Mouse (Mus musculus): ENCODE data around the gene Gns.

The Gns gene

DNA sequence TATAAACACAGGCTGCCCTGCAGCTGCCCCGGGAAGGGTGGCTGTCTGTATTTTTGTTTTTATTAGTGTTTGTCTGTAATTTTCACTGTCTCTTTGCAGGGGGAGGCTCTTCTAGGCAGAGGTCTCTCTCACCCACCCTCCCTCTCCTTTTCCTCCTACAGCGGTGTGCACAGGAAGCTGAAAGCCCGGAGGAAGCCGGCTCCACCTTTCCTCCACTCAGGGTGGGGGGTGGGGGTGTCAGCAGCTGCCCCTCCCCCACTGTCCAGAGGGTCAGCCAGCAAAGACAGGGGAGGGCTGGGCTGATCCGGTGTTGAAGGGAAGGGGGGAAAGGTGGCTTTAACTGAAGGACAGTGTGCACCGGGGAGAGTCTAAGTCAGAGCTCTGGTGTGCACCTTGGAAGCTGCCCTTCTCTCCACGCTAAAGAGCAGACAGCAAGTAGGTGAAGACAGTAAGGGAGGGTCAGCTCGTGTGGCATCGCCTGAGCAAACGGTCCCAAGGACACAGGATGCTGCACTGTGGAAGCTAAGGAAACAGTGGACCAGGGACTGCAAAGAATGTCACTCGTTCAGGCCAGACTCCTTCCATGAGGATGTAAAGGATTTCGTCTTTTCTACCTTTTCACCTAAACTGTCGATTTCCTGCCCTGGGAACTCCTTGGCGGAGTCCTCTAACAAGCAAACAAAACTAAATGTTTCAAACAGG, 65.2 kb downstream of the Gns start:
- no peak for DNase-seq (ENCODE audit: low read depth)

DNA sequence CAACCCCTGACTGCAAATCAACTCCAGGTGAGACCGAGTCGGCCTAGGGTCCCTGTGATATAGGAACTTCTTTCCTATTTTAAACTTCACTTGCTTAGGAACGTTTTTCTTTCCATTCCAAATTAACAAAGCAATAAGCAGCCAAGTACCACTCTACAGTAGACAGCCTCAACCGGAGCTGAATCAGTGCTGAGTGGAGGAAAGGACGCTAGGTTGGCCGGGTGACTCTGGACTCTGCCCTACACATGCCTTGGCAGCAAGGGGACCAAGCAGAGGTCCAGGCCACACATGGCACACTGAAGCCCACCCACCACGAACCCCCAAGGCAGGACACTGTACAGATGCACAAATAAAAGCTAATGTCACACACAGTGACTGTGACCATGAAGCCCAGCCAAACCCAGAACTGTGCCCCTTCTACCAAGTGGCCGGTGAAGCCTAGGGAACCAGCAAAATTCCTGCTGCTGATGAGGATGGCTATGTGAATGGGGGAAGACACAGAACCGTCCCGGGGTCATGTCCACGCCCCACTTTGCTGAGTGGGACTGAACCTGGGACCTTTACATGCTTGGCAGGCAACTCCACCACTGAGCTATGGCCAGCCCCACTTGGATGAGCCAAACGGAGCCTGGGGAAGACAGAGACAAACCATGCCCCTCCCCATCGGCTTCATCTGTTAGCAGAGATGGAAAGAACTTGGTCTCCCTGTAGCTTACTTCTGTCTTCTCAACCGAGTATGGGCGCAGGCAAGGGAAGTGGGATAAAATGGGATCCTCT, 66.1 kb downstream of the Gns start:
- DNase-seq (ENCODE audit: low read depth), result no peak

DNA sequence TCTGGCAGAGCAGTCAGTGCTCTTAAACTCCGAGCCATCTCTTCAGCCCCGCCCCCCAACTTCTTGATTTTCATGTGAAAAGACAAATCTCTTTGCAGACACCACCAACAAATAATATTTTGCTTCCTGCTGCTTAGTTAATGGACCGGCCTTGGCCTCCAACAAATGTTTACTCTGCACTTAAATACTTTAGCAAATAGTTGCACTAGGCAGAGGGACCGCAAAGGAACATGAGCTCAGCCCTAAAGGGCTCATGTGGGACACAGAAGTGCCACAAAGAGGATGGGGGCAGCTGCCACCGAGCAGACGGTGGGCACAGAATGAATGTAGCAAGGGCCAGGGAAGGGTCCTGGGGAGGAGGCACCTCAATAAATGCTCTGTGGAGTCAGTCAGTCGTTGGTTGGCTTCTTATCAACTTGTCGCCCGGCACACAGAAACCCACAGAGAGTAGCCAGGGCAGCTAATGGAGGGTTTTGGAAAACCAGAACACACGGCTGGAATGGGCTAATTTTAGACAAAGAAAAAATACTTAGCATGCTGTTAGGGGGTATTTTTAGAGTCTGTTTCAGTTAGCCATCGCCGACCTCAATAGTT, 67.2 kb downstream of the Gns start:
- no peak for DNase-seq (ENCODE audit: low read depth)

DNA sequence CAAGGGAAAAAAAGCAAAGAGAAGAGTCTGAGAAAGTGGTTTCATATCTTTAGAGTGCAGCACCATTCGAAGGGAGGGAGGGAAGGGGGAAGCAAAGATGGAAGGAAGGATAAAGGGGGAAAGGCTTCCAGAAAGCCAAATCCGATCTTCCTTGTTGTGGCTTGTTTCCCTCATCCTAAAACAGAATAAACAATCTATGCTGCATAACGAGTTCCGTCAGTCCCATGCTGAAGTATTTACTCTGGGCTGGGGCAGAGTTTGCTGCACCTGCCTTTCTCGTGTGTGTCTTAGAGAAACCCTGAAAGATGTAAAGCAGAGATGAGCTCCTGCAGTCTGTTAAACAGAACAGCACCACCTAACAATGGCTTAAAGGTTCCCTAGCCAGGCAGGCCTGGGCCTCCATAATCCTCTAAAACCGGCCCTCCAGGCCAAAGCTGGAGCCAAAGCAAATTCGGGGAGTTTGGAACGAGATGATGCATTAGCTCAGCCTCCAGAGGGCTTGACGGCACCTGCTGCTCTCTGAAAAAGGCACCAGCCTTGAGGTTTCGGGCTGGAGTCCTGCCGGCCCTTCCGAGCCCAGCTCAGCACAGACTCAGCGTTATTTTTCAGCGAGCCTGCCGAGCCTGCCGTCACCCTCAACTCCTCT, 67.9 kb downstream of the Gns start:
- DNase-seq (ENCODE audit: low read depth), result peak; percentile 10

DNA sequence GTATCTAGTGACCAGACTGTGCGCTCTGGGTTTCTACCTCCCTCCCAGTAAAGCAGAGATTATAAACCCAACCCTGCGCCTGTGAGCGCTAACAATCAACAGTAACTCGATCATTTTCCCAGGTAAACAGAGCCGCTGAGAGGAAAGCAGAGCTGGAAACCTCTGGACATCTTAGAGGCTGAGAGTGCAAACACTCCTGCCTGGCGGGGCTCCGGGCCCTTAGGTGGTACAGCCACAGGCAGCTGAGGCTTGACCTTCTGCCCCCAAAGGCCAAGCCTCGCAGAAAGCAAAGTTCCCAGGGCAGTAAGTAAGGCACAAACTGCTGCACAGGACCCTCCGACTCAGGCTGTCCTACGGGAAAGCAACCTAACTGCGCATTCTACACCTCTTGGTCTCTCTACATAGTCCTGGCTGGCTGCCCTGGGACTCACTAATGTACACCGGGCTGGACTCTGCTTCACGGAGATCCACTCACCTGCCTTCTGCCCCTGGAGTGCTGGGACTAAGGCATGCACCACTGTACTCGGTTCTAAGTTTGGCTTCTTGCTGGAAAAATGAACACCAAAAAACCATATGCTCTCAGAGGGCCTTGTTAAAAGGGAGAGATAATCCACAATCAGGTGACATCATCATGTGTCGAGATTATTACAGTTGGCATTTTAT, 69.7 kb downstream of the Gns start:
- DNase-seq (ENCODE audit: low read depth), result no peak

DNA sequence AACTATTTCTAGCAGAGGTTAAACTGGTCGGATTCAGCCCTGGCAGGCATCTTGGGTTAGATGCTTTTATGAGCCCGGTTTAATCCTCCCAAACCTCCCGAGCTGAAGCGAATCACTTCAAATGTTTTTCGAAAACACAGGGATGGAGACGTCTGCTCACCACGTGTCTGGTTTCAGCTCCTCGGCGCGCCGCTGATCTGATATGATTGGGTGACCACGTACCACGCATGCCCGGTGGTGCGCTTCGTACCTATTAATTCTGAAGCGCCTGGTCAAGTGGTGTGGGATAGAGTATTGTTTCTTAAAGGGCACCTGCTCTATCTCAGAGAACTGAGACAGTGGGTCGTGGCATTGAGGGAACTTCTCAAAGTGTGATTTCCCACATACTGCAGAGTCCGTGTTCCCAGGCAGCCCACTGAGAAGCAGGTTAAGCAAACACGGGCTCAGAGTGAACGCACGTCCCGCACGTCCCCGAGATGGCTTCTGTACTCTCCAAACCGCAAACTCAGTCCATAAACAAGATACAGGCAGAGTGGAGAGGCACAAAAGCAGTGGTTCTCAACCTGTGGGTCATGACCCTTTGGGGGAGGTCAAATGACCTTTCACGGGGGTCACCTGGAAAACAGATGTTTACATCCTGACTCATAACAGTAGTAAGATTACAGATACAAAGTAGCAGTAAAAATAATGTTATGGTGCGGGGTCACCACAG, 70.8 kb downstream of the Gns start:
- no peak for DNase-seq (ENCODE audit: low read depth)

DNA sequence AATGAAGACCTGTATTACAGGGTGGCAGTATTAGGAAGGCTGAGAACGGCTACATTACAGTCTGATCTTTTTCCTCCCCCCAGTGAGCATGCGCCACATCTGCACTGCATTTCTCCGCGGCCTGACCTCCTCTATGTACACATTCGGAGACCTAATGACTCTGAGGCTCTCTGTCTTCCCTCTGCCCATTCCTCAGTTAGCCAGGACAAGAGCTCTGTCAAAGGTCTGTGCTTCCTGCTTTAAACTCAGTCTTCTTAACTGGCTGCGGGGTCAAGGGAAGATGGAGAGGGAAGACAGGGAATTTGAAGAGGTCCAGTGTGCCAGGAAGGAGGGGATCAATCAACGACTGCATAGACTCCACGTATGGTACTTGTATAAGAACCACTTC, 71.4 kb downstream of the Gns start:
- no peak for DNase-seq (ENCODE audit: low read depth)

DNA sequence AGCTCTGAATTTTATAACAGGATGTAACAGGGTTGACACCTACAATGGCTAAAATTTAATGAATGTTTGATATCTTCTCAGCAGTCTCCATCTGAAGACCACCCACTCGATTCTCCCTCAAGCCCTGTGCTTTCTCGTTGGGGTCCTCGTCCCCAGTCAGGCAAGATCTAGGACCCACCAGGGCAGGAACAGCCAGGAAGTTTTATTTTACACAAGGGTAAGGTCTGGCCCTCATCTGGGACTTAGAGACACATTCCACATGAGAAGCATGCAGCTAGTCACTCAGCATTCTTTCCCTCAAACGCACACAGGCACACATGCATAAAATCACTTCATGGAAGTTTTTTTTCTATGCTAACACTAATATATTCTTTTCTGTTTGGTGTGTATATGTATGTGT, 71.8 kb downstream of the Gns start:
- no peak for DNase-seq (ENCODE audit: low read depth)

DNA sequence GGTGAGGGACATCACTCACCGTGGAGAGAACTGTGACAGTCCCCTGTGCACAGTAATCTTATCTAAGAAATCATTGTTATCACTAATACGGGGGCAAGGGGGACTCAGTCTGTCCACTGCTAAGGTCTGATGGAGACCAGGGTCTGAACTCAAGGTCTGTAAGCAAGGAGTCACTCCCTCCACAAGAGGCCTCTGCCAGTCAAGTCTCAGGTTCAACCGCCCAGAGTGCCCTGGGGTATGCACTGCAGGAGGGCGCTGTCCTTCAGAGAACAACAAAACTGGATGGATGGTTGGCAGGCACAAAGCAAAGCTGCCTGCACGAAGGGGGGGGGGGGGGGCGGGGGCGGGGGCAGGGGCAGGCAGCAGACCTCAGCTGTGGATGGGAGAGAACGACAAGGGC, 73.2 kb downstream of the Gns start:
- no peak for DNase-seq (ENCODE audit: low read depth)

DNA sequence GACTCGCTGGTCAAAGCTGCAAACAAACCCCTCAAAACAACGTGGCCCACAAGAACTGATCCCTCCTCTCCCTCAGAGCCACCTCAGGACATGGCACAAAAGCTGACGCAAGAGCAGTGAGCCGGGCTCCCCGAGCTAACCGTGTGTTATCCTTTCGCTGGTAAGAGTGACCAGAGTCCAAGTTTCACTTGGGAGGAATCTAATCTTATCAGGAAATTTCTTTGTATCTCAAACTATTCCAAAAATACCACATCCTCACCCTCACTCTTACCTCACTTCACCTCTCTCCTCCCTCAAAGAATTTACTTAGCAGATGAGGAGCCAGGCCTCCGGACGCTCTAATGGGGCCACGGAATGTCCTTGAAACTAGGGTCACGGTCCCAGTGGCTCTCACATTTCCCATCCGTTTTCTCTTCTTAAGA, 74.4 kb downstream of the Gns start:
- DNase-seq (ENCODE audit: low read depth), result no peak

DNA sequence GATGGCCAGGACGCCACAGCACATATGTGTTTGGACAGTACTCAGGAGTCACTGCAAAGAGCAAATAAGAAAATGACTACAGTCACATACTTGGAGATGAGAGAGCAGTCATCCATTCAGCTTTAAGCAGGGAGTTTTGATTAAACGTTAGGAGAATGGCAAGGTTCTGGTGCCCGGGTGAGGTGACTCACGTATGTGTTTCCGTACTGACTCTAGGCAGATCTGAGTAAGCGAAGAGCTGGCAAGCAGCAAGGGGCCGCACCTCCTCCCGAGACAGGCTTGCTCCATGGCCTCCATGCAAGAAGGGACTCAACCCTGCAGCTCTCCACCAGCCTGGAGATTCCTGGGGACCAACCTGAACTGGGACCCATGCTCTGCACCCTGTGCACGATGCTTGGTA, 78.9 kb downstream of the Gns start:
- no peak for DNase-seq (ENCODE audit: low read depth)

DNA sequence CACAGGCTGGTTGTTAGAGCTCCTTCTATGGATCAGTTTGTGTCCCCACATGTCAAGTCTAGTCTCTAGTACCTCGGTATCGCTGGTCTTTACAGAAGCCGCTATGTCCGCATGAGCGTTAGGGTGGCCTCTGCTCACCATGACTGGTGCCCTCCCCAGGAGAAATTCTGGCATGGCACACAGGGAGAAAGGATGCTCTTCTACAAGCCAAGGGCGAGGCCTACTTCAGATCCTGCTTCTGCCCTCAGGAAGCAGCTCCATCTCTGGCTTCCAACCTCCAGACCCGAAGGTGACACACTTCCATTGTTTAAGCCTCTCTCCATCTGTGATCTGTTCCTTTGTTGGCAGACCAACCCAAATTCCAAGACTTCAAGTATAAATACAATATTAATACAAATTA, 79.3 kb downstream of the Gns start:
- DNase-seq (ENCODE audit: low read depth), result no peak

DNA sequence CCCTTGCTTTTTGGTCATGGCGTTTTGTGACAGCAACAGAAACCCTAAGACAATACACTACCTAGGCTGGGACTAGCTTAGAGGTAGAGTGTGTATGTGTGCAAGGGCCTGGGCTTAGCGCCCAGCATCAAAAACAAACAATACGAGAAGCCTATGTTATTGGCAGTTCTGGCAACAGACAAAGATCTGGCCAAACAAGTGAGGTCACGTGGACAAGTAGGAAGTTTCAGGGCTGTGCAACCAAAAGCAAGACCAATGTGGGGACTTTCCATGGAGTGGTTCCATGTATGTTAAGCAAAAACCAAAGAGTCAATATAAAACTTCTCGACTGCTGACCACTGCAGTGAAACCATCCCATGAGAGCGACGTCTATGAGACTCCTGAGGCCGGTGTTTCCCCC, 80.9 kb downstream of the Gns start:
- DNase-seq (ENCODE audit: low read depth), result no peak
